Mouse (Mus musculus) common myeloid progenitor, adult 5-6 weeks (primary cell): Measurements from ENCODE around the gene Slfn2. TPM values are rescaled to one million over a fixed set of nuclear protein-coding genes. Genes with fewer than 3 reads are reported as not detected.
"Not testable (repeated sequence)": the region's sequence is repeated elsewhere in the genome, so short reads cannot be mapped to it uniquely, and the experiment has no call there.

Experiments
- ATAC-seq: replicated peaks from 2 replicates; pipeline ENCODE4 v1.8.0; 2016; ENCODE audit warnings: low read depth, mild to moderate bottlenecking, moderate TSS enrichment, inconsistent platforms; ENCODE audit not compliant: poor library complexity, severe bottlenecking
- total RNA-seq: library from RNA; stranded (forward); fragments of 200-1000, 187-1606 nt; gene quantifications from 2 replicates; pipeline ENCODE4 v1.2.3, GENCODE M21; 2017

Gene Slfn2
- total RNA-seq = 10.6 and 14.9 TPM in 2 replicates

DNA sequence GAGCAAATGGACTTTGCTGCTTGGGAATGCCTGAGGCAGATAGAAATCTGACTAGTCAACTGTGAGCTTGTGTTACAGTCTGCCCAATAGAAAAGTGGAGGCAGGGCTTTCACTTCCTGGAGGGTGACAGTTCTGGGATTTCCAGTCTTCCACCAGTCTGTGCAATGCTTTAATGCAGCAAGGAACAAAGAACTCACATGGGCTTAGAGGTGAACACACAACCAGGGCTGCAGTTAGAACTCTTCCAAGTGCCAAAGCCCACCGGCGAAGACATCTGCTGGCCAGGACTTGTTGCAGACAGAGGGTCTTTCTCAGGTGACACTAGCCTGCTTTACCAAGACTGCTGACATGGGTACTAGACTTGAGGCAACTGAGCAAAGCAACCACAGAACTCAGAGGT is at the start of gene Slfn2:
Gene Slfn2, plus strand, starts transcription at position 167 of the 400 bp plus-strand sequence.
- no peak for ATAC-seq

DNA sequence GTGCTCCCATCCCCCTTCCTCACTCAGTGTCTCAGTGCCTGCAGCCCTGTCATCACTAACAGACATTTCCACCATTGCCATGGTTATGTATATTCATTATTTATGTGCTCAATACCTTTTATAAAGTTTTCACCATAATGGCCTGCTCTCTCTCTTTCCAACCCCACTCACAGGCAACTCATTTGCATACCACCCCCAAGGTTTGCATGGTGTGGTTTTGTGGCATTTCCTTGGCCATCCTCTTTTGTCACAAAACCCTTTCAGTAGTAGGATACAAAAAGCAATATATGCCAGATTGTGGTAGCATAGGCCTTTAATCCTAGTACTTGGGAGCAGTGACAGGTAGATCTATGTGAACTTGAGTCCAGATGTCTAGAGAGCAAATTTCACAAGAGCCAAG is 48.8 kb upstream of the Slfn2 start:
- ATAC-seq = no peak

- peak; percentile 51 for ATAC-seq
These were observed 45.1 kb upstream of the Slfn2 start for GRCm38 (mm10) chr11:83019561-83020519.

GRCm38 (mm10) chr11:83020621-83021020 is 44.3 kb upstream of the Slfn2 start, which contains the start of gene Slfn8:
Gene Slfn8, minus strand, starts transcription at chr11:83020810.
- ATAC-seq = peak; percentile 75

GRCm38 (mm10) chr11:83038686-83039085 is 26.2 kb upstream of the Slfn2 start:
- not testable (repeated sequence) for ATAC-seq

DNA sequence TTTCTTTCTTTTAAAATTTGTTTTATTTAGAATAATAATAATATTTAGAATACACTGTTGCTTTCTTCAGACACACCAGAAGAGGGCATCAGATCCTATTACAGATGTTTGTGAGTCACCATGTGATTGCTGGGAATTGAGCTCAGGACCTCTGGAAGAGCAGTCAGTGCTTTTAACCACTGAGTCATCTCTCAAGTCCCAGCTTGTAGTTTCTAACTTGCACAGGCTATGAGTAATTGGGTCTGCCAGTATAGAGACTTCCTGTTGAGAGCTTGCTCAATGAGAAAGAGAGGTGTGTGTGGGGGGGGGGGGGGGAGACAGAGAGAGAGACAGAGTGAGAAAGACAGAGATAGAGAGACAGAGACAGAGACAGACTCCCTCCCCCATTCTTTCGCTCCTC is 25.8 kb upstream of the Slfn2 start:
- no peak for ATAC-seq

DNA sequence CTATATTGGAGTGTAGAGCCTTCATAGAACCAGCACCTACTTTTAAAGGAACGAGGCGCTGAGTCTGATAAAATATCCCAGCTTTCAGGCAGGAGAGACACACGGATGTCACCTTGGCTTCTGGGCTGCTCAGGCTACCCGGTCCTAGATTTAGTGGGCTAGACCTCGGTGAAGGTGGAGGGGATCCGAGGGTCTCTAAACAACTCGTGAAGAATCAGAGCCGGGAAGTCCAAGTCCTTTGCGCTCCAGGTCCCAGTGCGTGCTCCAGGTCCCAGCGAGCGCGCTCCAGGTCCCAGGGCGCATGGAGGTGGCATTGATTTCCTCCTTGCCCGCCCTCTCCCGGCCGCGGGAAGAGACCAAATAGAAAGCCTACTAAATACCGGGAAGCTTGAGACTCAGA is 25.1 kb upstream of the Slfn2 start:
- ATAC-seq = peak; percentile 30

DNA sequence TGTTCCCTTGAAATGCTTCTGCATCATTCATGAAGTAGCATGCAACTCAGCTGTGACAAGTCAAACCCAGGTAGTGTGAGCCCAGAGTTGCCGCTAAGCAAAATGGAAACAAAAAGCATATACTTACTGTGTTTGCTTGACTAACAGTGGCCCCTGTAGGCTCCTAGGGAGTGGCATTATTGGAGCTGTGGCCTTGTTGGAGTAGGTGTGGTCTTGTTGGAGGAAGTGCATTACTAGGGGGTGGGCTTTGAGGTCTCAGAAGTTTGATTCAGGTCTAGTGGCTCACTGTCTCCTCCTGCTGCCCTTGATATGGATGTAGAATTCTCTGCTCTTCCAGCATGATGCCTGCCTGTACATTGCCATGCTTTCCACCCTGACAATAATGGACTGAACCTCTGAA is 24.6 kb upstream of the Slfn2 start:
- ATAC-seq = peak; percentile 98

DNA sequence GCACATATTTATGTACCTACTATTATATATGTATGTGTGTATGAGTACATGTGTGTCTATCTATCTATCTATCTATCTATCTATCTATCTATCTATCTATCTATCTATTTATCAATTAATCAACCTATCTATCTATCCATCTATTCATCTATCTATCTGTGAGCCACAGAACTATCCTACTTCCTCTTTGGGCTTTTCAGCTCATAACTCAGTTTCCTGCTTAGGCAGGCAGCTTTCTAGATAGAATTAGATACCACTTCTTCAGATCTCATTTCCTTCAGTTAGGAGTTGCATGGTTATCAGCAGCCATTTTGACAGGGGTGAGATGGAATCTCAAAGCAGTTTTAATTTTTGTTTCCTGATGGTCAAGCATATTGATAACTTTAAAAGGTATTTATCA is 23.9 kb upstream of the Slfn2 start:
- ATAC-seq = no peak

DNA sequence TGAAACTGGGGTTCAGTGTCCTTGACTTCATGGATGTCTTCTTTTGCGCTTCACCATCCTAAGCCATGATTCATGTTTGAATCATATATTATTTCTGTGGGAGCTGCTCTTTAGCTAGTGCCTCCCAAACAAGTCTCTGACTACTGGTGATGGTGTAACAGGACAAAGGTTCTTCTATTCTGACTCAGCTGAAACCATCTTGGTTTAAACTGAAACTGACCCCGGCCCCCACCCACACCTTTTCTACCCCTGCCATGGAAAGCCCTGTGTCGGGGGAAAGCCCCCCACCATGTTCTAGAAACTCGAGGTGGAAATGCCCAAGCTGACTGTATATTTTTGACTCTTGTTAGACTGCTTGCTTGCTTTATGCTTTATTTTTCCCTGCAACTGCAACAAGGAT is 21.0 kb upstream of the Slfn2 start:
- ATAC-seq = no peak

DNA sequence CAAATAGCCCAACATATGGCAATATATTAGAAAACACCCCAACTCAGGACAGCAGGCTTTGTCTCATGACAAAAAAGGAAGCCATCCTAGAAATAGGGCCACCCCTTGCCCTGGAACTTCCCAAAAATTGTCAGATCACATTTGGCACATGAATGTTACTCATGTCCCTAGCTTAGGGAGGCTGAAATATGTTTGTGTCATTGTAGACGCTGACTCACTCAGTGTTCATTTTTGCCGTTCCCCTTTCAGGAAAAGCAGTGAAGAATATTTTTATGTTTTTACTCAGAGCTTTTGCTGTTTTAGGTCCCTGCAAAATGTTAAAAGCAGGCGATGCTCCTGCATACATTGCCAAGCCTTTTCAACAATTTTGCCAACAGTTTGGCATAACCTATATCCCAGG is 19.3 kb upstream of the Slfn2 start:
- no peak for ATAC-seq

- ATAC-seq = peak; percentile 98
These were observed 7.0 kb upstream of the Slfn2 start for GRCm38 (mm10) chr11:83057863-83058262.

DNA sequence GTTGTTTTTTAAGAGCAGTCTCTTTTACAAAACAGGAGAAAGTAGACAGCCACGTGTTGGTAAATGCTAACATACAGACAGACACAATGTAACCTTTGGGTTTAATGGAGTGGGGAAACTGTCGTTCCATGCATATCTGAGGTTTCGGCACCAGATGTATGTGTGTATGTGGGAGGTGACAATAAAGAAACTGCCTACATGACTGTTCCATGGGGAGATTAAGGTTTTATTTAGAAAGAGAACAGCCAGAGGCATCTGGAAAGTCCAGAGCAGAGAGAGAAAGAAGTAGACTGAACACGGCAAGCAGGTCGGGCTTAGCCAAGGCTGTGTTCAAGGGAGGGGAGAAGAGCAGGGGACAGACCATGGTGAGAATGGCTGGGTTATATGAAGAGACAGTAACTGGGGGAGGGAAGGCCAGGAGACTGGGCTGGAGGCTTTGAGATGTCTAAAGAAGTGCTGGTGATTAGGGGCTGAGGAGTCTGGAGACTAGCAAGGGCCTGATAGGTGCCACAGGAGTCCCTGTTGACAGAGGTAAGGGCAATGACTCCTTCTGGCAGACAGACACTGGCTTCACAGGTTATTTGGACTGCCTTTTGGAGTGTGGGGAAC is 4.4 kb upstream of the Slfn2 start:
- no peak for ATAC-seq

GRCm38 (mm10) chr11:83061806-83062205 is 3.1 kb upstream of the Slfn2 start:
- no peak for ATAC-seq

- ATAC-seq = no peak
These were observed 1.8 kb upstream of the Slfn2 start for GRCm38 (mm10) chr11:83063126-83063525.

- no peak for ATAC-seq
These were observed 967 bp upstream of the Slfn2 start for GRCm38 (mm10) chr11:83063941-83064349.

GRCm38 (mm10) chr11:83065441-83066344 is 781 bp downstream of the Slfn2 start:
- no peak for ATAC-seq

DNA sequence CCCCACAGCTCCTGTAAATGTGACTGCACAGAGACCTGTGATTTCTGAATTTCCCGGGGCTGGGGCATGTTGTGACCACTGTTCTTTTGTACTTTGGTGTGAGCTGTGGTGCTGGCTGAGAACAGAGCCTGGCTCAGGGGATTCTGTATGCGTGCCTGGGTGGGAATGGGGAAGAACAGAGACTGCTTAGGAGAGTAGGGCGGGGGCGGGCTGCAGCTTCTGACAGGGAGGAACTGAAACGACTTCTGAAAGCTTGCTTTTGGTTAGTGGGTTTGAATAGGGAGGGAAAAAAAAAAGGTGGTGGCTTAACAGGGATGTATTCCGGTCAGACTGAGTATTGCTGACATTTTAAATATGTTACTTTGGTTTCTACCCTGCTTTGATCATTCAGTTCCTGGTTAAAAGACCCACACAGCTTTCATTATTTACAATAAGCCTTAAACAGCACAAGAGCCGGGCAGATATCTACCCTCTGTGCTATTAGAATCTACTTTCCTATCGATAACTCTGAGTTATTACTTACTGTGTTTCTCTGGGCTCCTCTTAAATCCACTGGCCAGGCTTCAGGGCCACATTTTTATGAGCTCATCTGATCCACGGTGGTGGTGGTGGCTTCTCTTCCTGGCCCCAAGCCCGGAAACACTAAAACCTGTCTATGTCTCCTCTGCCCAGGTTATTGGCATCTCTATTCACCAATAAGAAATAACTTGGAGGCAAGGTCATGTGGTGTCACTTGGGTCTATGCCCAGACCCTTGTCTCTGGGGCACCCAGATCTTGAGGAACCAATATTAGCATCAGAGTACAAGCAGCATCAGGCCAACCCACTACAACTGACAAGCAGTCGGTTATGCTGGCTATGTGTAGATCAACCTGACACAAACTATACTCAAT is 2.0 kb downstream of the Slfn2 start:
- peak; percentile 84 for ATAC-seq

DNA sequence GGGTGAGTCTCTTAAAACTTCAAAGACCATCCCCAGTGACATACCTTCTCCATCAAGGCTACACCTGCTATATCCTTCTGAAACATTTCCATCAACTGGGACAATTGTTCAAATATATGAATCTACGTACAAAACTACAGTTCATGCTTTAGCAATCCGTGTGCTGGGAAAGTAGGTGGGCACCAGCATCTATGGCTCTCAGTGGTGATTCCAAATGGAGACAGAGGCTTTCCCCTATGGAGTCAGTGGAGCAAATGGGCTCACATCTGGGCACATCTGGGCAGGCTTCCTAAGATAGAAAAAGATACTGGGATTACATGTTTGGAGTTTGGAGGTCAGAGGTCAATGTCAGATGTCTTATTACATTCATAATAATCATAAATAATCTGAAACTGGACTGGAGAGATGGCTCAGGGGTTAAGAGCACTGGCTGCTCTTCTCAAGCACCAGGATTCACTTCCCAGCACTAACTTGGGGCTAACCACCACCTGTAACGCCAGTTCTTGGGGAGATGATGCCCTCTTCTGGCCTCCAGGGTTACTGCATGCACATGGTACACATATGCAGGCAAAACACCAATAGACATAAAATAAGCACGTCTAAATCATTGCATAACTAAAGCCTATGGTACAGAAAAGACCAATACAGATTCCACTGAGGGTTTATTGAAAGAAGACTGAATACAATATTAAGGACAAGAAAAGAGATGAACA is 3.2 kb downstream of the Slfn2 start:
- ATAC-seq = no peak
